Mouse (Mus musculus) neural tube, postnatal 0 days (tissue): Measurements from ENCODE around the gene Galt. TPM values are rescaled to one million over a fixed set of nuclear protein-coding genes. Genes with fewer than 3 reads are reported as not detected.

Source experiments
- polyA plus RNA-seq: library from polyadenylated mRNA; unstranded; fragments of >200 nt; fragmentation: Nextera tagmentation; extraction: Ambion mirVana; gene quantifications from 2 replicates; pipeline ENCODE4 v1.2.1, GENCODE M21; 2015

Galt gene
- polyA plus RNA-seq: 58.6 and 61.9 TPM in 2 replicates

DNA sequence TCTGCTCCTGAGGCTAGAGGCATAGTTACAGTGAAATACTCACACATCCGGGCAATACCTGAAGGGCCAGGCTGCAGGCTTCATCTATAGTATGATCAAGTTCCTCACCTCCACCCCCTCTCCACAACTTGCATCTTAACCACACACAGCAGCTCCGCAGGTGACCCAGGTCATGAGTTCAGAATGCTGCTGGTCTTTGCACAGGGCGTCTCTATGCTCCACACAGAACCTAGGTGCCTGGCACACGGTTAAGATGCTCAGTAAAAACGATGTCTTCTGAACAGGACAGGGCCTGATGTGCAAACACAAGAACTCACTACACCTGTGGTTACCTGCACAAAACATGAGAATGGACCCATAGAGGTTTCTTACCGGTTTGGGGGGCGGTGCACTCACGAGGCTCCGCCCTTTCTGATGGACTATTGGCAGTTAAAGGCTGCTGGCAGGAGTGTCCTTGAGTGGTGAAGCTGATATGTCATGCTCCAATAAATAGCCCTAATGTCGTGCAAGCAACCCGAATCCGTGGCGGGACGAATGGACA lies at the start of gene Galt:
Galt (plus strand) TSS at position 432 of the 541 bp plus-strand sequence.

GRCm38 (mm10) chr4:41713197-41714067 lies 41.6 kb upstream of the Galt start, which contains the start of gene Rpp25l:
Rpp25l (minus strand) TSS chr4:41713534.

DNA sequence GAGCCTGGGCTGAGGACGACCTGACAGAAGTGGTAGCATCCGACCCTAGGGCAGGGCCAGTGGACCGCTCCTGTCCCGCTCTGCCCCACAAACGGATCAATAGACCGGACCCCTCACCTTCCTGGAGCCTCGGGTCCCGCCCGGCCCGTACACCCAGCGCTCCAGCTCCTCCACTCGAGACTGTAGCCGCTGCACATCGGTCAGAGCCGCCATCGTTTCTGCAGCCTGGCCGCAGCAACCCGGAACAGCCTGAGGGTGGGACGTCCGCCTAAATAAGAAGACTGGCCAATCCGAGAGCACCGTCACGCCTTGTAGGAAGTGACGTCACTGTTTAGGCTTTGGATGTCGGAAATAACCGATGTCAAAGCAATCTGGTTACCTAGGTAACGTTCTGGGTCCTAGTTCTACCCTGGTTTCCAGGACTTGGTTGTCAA lies 32.1 kb upstream of the Galt start, which contains the start of gene Dctn3:
Dctn3 (minus strand) TSS at position 253 of the 434 bp plus-strand sequence.

GRCm38 (mm10) chr4:41731052-41731765 lies 23.8 kb upstream of the Galt start, which contains the start of gene Arid3c:
Arid3c (minus strand) TSS chr4:41731142.

DNA sequence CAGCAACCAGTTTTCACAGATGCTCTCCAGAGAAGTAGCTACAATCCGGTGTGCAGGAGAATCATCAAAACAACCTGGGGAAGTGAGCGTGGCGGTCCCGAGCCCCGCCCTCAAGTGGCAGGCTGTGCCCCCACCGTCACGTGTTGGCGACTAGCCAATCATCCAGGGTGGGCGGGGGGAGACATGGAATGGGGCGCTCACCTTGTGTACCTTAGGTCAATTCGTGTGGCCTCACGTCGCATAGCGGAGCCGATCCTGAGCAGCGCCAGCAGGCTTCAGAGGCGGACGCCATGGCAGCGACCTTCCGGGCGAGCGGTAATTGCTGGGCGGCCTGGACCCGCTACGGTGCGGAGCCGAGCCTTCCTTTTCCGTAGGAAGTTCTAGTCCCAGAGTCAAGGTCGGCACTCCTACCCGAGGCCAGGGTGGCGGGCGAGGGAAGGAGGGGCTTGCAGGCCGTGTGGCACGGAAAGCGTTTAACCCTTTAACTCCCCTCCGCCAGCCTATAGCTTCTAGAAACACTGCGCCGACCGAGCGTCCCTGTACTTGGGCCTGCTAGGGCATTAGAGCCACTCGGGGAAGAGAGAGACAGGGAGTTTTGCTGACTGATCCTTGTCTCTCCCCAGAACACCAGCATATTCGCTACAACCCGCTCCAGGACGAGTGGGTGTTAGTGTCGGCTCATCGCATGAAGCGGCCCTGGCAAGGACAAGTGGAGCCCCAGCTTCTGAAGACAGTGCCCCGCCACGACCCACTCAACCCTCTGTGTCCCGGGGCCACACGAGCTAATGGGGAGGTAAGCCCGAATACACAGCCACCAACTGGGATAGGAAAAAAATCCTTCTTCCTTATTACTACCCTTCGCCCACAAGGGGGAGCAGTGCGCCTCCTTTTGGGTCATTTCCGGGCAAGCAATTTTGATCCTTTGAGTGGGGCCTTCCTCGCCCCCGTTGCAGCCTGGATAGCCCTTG lies 594 bp downstream of the Galt start, which contains the start of gene Sigmar1:
Sigmar1 (minus strand) TSS at position 820 of the 968 bp plus-strand sequence.

DNA sequence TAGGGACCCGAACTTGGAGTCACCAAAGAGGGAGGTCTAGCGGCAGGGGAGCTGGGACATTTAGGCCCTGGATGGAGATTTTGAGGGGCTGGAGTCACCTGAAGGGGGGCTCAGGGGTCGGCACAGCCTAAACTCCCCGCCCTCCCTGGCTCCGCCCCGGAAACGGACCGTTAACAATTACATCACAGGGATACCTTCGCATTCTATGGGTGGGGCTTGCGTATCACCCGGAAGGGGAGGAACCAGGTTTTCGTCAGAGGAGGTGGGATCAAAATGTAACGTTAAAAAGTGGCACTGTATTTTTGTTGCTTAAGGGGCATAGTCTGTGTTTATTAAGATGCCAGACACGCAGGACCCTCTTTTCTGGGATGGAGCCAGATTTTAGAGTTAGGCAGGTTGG lies 19.0 kb downstream of the Galt start, which contains the start of gene Ccl27a:
Ccl27a (minus strand) TSS at position 246 of the 400 bp plus-strand sequence.

Other genes with a start within 250 kb of the Galt start
- gene 1110017D15Rik, start 237.9 kb upstream of the Galt start, polyA plus RNA-seq: 14.3 and 17.3 TPM in 2 replicates
- 23.3 and 24.7 TPM in 2 replicates for gene Fam219a, start 185.7 kb upstream of the Galt start, polyA plus RNA-seq
- gene Dnaic1, start 185.5 kb upstream of the Galt start, polyA plus RNA-seq: 5.4 and 6.2 TPM in 2 replicates
- 159 and 163 TPM in 2 replicates for gene Enho, start 114.9 kb upstream of the Galt start, polyA plus RNA-seq
- 20.0 and 21.0 TPM in 2 replicates for gene Cntfr, start 58.1 kb upstream of the Galt start, polyA plus RNA-seq
- gene Il11ra1, start 55.2 kb upstream of the Galt start, polyA plus RNA-seq: 48.2 and 49.9 TPM in 2 replicates
- gene Rpp25l, start 41.7 kb upstream of the Galt start, polyA plus RNA-seq: 56.4 and 57.5 TPM in 2 replicates
- gene Dctn3, start 32.1 kb upstream of the Galt start, polyA plus RNA-seq: 315 and 319 TPM in 2 replicates
- 0.95 and 0.98 TPM in 2 replicates for gene Arid3c, start 24.1 kb upstream of the Galt start, polyA plus RNA-seq
- 94.3 and 108 TPM in 2 replicates for gene Sigmar1, start 929 bp downstream of the Galt start, polyA plus RNA-seq
- 269 and 276 TPM in 2 replicates for gene Ccl27a, start 19.0 kb downstream of the Galt start, polyA plus RNA-seq
- not detected in 2 replicates for gene Gm21541, start 148.4 kb downstream of the Galt start, polyA plus RNA-seq
- 7.9 and 8.3 TPM in 2 replicates for gene Gm20878, start 186.3 kb downstream of the Galt start, polyA plus RNA-seq
- gene Fam205a4, start 210.8 kb downstream of the Galt start, polyA plus RNA-seq: 1.3 and 1.6 TPM in 2 replicates